Mouse (Mus musculus) right cerebral cortex, postnatal 36 days (tissue): ENCODE measurements at regions not wholly inside any gene's neighbourhood (a gene's known extent, or its start where the extent isn't known, plus 50 kb on each side); places are given as distances from the start of the nearest gene placed in this dataset.
A peak's percentile ranks its signal among the peaks of the same experiment; 100 is the strongest.

ENCODE experiments used
- DNase-seq, 2 experiments: peaks; one replicate each; pipeline ENCODE4 v3.0.0; 2022; ENCODE audit warnings: low spot score in 2 of 2, mixed read lengths in 1 of 2

GRCm38 (mm10) chr2:169133855-169134254 lies 178.5 kb upstream of the Zfp64 start:
- no peak for DNase-seq

GRCm38 (mm10) chr2:169125476-169125875 lies 170.1 kb upstream of the Zfp64 start:
- peak; percentile 27 to 60 for DNase-seq

GRCm38 (mm10) chr2:169122887-169123286 lies 167.5 kb upstream of the Zfp64 start:
- DNase-seq: no peak

GRCm38 (mm10) chr2:169116841-169117240 lies 161.5 kb upstream of the Zfp64 start:
- DNase-seq: no peak

- DNase-seq: no peak
These were observed 153.7 kb upstream of the Zfp64 start for GRCm38 (mm10) chr2:169109044-169109443.

- no peak for DNase-seq
These were observed 152.7 kb upstream of the Zfp64 start for GRCm38 (mm10) chr2:169108037-169108436.

- DNase-seq: no peak
These were observed 146.3 kb upstream of the Zfp64 start for GRCm38 (mm10) chr2:169101506-169102261.

- DNase-seq: no peak
These were observed 145.1 kb upstream of the Zfp64 start for GRCm38 (mm10) chr2:169100516-169100915.

GRCm38 (mm10) chr2:169099678-169100077 lies 144.3 kb upstream of the Zfp64 start:
- no peak for DNase-seq

GRCm38 (mm10) chr2:169098591-169098990 lies 143.2 kb upstream of the Zfp64 start:
- DNase-seq: no peak

GRCm38 (mm10) chr2:169094011-169094754 lies 138.8 kb upstream of the Zfp64 start:
- no peak for DNase-seq

GRCm38 (mm10) chr2:169090256-169090655 lies 134.9 kb upstream of the Zfp64 start:
- DNase-seq: no peak

- no peak for DNase-seq
These were observed 133.6 kb upstream of the Zfp64 start for GRCm38 (mm10) chr2:169088870-169089484.

- DNase-seq: no peak
These were observed 132.9 kb upstream of the Zfp64 start for GRCm38 (mm10) chr2:169088301-169088700.

GRCm38 (mm10) chr2:169071267-169071666 lies 115.9 kb upstream of the Zfp64 start:
- DNase-seq: no peak

GRCm38 (mm10) chr2:169065166-169065698 lies 109.8 kb upstream of the Zfp64 start:
- no peak for DNase-seq

GRCm38 (mm10) chr2:169061520-169061919 lies 106.1 kb upstream of the Zfp64 start:
- DNase-seq: peak; percentile 46 to 57

- DNase-seq: peak in 1 of 2 experiments; percentile 6
These were observed 105.1 kb upstream of the Zfp64 start for GRCm38 (mm10) chr2:169060495-169060894.

- DNase-seq: no peak
These were observed 102.4 kb upstream of the Zfp64 start for GRCm38 (mm10) chr2:169057831-169058230.

GRCm38 (mm10) chr2:169049947-169050346 lies 94.6 kb upstream of the Zfp64 start:
- peak in 1 of 2 experiments; percentile 10 for DNase-seq

- DNase-seq: no peak
These were observed 86.4 kb upstream of the Zfp64 start for GRCm38 (mm10) chr2:169041748-169042147.

GRCm38 (mm10) chr2:169037975-169038374 lies 82.6 kb upstream of the Zfp64 start:
- DNase-seq: no peak
